Mouse (Mus musculus) brain, embryonic 14.5 days (tissue): ENCODE measurements around the gene H13. TPM values are rescaled to one million over a fixed set of nuclear protein-coding genes. Genes with fewer than 3 reads are reported as not detected.

Experiments
- DNase-seq: peaks from one replicate; pipeline ENCODE4 v3.0.0-alpha.2; 2011; ENCODE audit warnings: low read depth
- CTCF ChIP-seq: fragments of 200-500 bp; IDR thresholded peaks from 2 replicates; pipeline ENCODE4 v1.5.1; 2012; ENCODE audit warnings: inconsistent platforms, mild to moderate bottlenecking, moderate library complexity, borderline replicate concordance; ENCODE audit not compliant: insufficient read depth, insufficient read length; ENCODE audit errors: extremely low read depth
- POLR2A ChIP-seq: fragments of 200-500 bp; IDR thresholded peaks from 2 replicates; pipeline ENCODE4 v1.6.1; 2012; ENCODE audit warnings: mild to moderate bottlenecking, inconsistent platforms, borderline replicate concordance; ENCODE audit not compliant: poor library complexity, insufficient read depth, insufficient read length, severe bottlenecking; ENCODE audit errors: extremely low read depth
- polyA plus RNA-seq: library from polyadenylated mRNA; depleted of rRNA; stranded (reverse); fragments of >200 nt; gene quantifications from 2 replicates; pipeline ENCODE4 v1.2.3, GENCODE M21; 2012

H13 gene
- polyA plus RNA-seq, 1 experiment: 188 TPM

- TF ChIP-seq CTCF (no peak), POLR2A (no peak)
- DNase-seq: peak; percentile 77
These were observed 36.8 kb downstream of the H13 start for GRCm38 (mm10) chr2:152705993-152706571.

DNA sequence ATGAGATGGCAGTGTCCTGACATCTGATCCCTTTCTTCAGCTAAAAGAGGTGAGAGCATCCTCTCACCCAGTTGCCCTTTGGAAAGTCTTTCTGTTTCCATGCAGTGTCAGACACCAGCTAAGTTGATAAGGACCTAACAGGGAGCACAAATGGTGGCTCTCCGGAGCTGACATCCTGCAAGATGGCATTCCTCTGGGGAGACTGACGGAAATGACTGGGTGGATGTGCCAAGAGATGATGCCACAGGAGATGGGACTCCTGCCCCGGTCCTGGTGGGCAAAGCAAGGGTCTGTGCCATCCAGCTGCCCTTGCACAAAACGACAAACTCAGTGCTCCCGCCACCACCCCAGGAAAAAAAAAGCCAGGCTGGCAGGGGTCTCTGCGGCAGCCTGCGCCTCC lies 37.9 kb downstream of the H13 start:
- no peak for DNase-seq
- TF ChIP-seq POLR2A (no peak), CTCF (no peak)

- DNase-seq: peak; percentile 93
- TF ChIP-seq CTCF (no peak), POLR2A (peak; percentile 78)
These were observed 38.4 kb downstream of the H13 start for GRCm38 (mm10) chr2:152707627-152708026.

- no peak for TF ChIP-seq POLR2A
- no peak for TF ChIP-seq CTCF
- DNase-seq: no peak
These were observed 39.8 kb downstream of the H13 start for GRCm38 (mm10) chr2:152709066-152709465.

- TF ChIP-seq CTCF (no peak), POLR2A (no peak)
- DNase-seq: no peak
These were observed 47.0 kb downstream of the H13 start for GRCm38 (mm10) chr2:152716241-152716772.

- TF ChIP-seq POLR2A: no peak
- TF ChIP-seq CTCF: no peak
- DNase-seq: no peak
These were observed 48.4 kb downstream of the H13 start for GRCm38 (mm10) chr2:152717652-152718051.

DNA sequence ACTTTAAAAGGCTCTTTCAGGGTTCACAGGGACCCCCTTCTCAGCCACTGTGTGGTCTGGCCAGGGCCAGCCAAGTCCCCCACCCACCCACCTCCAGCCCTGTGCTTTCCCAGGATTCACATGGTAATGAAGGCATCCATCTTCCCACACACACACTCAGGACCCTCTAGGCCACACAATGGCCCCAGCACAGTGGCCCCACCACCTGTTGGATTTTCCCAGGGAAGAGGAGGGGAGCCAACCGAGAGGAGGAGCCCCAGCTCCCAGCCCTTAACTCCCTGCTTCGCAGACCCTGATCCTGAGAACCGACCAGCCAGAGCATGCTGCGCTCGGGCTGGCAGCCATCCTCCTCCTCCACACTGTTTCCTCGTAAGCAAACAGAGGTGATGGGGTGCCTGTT lies 48.8 kb downstream of the H13 start:
- peak; percentile 84 for DNase-seq

GRCm38 (mm10) chr2:152723651-152724331 lies 54.5 kb downstream of the H13 start:
- TF ChIP-seq CTCF: no peak
- no peak for TF ChIP-seq POLR2A
- DNase-seq: peak; percentile 63

More for the DNA sequence above, 48.8 kb downstream of the H13 start:
- no peak for TF ChIP-seq CTCF
- TF ChIP-seq POLR2A: no peak

DNA sequence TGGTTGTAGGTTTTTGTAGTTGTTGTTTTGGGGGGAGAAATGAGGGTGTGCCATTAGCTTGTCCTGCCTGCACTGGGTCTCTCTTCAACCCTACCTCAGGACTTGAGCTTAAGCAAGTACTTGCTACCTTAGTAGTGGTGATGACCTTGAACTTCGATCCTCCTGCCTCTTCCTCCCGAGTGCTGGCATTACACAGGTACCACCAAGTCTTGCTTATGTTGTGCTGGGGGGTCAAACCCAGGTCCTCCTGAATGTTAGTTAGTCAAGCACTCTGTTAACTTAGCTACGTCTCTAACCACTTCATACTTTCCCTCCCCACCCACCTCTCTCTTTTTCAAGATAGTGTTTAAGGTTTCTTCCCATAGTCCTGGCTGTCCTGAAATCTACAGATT lies 55.1 kb downstream of the H13 start:
- no peak for DNase-seq
- TF ChIP-seq POLR2A (no peak), CTCF (no peak)

GRCm38 (mm10) chr2:152725178-152725750 lies 56.0 kb downstream of the H13 start:
- no peak for TF ChIP-seq POLR2A
- no peak for TF ChIP-seq CTCF
- DNase-seq: no peak

- no peak for DNase-seq
These were observed 57.0 kb downstream of the H13 start for GRCm38 (mm10) chr2:152726213-152726612.

More at GRCm38 (mm10) chr2:152726213-152726612, 57.0 kb downstream of the H13 start:
- TF ChIP-seq CTCF: no peak
